Mouse (Mus musculus) heart, postnatal 0 days (tissue): Measurements from ENCODE around the gene Ccdc155. TPM values are rescaled to one million over a fixed set of nuclear protein-coding genes. Genes with fewer than 3 reads are reported as not detected.

Experiments used
- ATAC-seq: fragments of 200-750 bp; cut with Nextera tagmentation; 2 replicates; pipeline ENCODE4 v1.8.0; 2017; ENCODE audit warnings: low read depth, moderate number of reproducible peaks, moderate library complexity; ENCODE audit not compliant: insufficient read depth
- DNase-seq: peaks from one replicate; pipeline ENCODE4 v3.0.0-alpha.2; 2016; ENCODE audit warnings: low spot score
- H3K27ac ChIP-seq: fragments of 300-500 bp; sonication (generic); 2 replicates; pipeline ENCODE4 v1.5.1; 2014; ENCODE audit warnings: low read depth, mild to moderate bottlenecking
- H3K27me3 ChIP-seq: fragments of 300-500 bp; sonication (generic); 2 replicates; pipeline ENCODE4 v1.6.1; 2014; ENCODE audit warnings: low read length, mixed read lengths; ENCODE audit not compliant: control insufficient read depth, insufficient read depth
- H3K36me3 ChIP-seq: fragments of 300-500 bp; sonication (generic); replicated peaks from 2 replicates; pipeline ENCODE4 v1.6.1; 2014; ENCODE audit warnings: low read length, mixed read lengths; ENCODE audit not compliant: control insufficient read depth, insufficient read depth
- H3K4me1 ChIP-seq: fragments of 300-500 bp; sonication (generic); 2 replicates; pipeline ENCODE4 v1.6.1; 2014; ENCODE audit warnings: antibody characterized with exemption; ENCODE audit not compliant: control insufficient read depth, insufficient read depth
- H3K4me2 ChIP-seq: fragments of 300-500 bp; sonication (generic); 2 replicates; pipeline ENCODE4 v1.6.1; 2014; ENCODE audit warnings: low read depth, mild to moderate bottlenecking, low read length, moderate library complexity
- H3K4me3 ChIP-seq: fragments of 300-500 bp; sonication (generic); 2 replicates; pipeline ENCODE4 v1.5.1; 2014; ENCODE audit warnings: low read depth, low read length
- H3K9ac ChIP-seq: fragments of 300-500 bp; sonication (generic); replicated peaks from 2 replicates; pipeline ENCODE4 v1.6.1; 2014; ENCODE audit warnings: low read depth, low read length, mixed read lengths
- H3K9me3 ChIP-seq: fragments of 300-500 bp; sonication (generic); replicated peaks from 2 replicates; pipeline ENCODE4 v1.6.1; 2016; ENCODE audit warnings: low read length; ENCODE audit not compliant: control insufficient read depth
- CTCF ChIP-seq: IDR thresholded peaks from 2 replicates; pipeline ENCODE4 v1.5.1; 2016; ENCODE audit warnings: antibody characterized with exemption, control low read depth, low read depth
- EP300 ChIP-seq: IDR thresholded peaks from 2 replicates; pipeline ENCODE4 v1.6.1; 2016; ENCODE audit warnings: antibody characterized with exemption, low read depth
- WGBS: fragments of 180-500 bp; shearing (Covaris S2); extraction: QIAGEN DNeasy Blood & Tissue Kit; methylation state at CpG from one replicate; pipeline ENCODE4 v1.1.7; 2014; 5-methylcytosine and 5-hydroxymethylcytosine counted together
- polyA plus RNA-seq: library from polyadenylated mRNA; unstranded; fragments of >200 nt; fragmentation: Nextera tagmentation; extraction: Ambion mirVana; gene quantifications from 2 replicates; pipeline ENCODE4 v1.2.1, GENCODE M21; 2015
- total RNA-seq: library from RNA; depleted of rRNA; stranded (reverse); fragments of >200 nt; gene quantifications from 2 replicates; pipeline ENCODE4 v1.2.3, GENCODE M21; 2014; ENCODE audit warnings: low replicate concordance

The Ccdc155 gene
- total and polyA plus RNA-seq, 2 experiments from 2014 or later = 0.14 TPM; not detected in 1

DNA sequence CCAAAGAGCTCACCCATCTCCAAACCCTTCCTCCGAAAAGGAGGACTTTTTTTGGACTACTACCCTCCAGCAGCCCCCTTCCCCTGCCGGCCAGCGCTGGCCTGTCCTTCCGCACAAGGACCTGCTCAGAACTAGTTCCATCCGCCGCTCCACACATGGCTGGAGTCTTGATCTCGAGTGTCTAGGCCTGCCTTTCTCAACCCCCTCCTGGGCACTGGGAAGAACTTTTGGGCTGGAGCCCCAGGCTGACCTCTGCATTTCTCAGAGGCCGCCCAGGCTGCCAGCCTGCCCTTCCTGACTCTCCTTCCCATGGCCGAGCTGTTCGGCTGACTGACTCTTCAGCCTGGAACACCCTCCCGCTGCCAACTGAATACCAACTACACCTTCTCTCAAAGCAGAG, 22.1 kb downstream of the Ccdc155 start:
- Histone ChIP-seq H3K27ac (no peak overlapping the region), H3K4me3 (peak overlapping the region; percentile 31), H3K36me3 (no peaks in the 10 kb centered on the region), H3K4me2 (peak overlapping the region; percentile 60), H3K9me3 (no peaks in the 10 kb centered on the region), H3K9ac (no peak overlapping the region), H3K4me1 (0 out of 2 replicates have a peak, but pooled peaks cover 7% of the 10 kb centered on the region), H3K27me3 (peaks cover 98% of the 10 kb centered on the region)
- 9% methylated on average over 11 of the region's 11 CpGs for WGBS
- no peak for DNase-seq
- peak; percentile 18; the same call in 1 of the 2 replicates for ATAC-seq
- TF ChIP-seq EP300 (no peak), CTCF (no peak)

DNA sequence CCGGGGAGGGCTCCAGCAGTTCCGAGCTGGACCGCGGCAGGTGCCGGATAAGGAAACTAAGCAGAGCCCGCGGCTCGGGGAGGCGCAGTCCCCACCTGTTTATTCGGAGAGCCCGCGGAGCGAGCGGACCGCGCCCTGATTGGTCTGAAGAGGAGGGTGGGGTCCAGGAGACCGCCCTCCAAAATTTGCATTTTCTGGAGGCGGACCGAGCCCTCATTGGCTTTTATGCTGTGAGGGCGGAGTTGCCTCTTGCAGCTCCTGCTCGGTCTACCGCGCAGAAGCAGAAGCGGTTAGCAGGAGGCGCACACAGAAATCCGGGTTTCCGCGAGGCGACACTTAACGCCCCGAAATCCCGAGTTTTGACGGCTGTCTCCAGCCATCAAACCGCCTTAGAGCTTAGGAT, 22.5 kb downstream of the Ccdc155 start:
- WGBS = under 1% methylated on average over 34 of the region's 34 CpGs
- Histone ChIP-seq H3K27me3 (peaks cover 99% of the 10 kb centered on the region), H3K4me3 (peak overlapping the region; percentile 31), H3K4me1 (0 out of 2 replicates have a peak, but pooled peaks cover 7% of the 10 kb centered on the region), H3K27ac (no peak overlapping the region), H3K9ac (no peak overlapping the region), H3K4me2 (peak overlapping the region; percentile 60), H3K36me3 (no peaks in the 10 kb centered on the region), H3K9me3 (no peaks in the 10 kb centered on the region)
- peak; percentile 92 for ATAC-seq
- no peak for TF ChIP-seq EP300
- no peak for TF ChIP-seq CTCF
- DNase-seq = peak; percentile 88

DNA sequence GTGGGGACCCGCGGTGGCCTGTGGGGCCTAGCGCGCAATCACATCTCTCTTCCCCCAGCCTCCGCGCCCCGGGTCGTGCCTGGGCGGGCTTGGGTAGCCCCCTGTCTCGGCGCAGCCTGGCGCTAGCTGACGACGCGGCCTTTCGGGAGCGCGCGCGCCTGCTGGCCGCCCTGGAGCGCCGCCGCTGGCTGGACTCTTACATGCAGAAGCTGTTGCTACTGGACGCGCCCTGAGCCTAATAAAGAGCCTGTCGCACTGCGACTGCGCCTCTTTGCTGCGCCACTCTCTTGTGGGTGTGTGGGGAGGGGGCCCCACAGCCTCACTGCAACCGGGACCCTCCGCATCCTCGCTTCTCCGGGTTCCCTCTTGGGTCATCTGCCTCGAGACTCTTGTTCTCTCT, 23.2 kb downstream of the Ccdc155 start:
- TF ChIP-seq CTCF (no peak), EP300 (no peak)
- ATAC-seq (no peak), DNase-seq (no peak)
- 5% methylated on average over 35 of the region's 35 CpGs for WGBS
- peak overlapping the region; percentile 31 for H3K4me3 ChIP-seq
- 0 out of 2 replicates have a peak, but pooled peaks cover 7% of the 10 kb centered on the region for H3K4me1 ChIP-seq
- H3K9me3 ChIP-seq = no peaks in the 10 kb centered on the region
- no peaks in the 10 kb centered on the region for H3K36me3 ChIP-seq
- H3K4me2 ChIP-seq = peak overlapping the region; percentile 60
- peaks cover 99% of the 10 kb centered on the region for H3K27me3 ChIP-seq
- H3K27ac ChIP-seq = no peak overlapping the region
- H3K9ac ChIP-seq = no peak overlapping the region

DNA sequence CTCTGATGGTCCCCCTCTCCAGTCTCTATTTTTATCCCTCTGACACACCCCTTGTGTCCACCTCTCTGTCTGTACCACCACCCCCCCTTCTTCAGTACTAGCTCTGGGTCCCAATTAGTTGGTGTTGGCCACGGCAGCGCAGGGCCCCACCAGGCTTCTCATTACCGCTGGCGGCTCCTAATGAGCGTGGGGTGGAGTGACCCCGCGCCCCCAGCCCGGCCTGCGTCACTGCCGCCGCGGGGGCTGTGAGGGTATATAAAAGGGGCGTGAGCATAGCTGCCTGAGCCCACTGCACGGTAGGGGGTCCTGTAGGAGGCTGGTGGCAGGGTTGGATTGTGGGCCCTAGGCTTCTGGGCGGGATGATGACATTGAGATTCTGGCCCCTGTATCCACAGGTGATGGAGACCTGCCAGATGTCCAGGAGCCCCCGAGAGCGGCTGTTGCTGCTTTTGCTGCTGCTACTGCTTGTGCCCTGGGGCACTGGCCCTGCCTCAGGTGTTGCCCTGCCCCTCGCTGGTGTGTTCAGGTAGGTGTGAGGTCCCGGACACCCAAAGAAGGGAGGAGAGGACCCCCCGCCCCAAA, 23.7 kb downstream of the Ccdc155 start, which contains the start of gene Pth2:
TSS of gene Pth2 (plus strand) at position 100 of the 582 bp plus-strand sequence.
- ATAC-seq (no peak), DNase-seq (no peak)
- TF ChIP-seq EP300 = no peak
- no peak for TF ChIP-seq CTCF
- Histone ChIP-seq H3K27me3 (peaks cover 100% of the 10 kb centered on the region), H3K36me3 (no peaks in the 10 kb centered on the region), H3K27ac (no peak within 1 kb of the TSS), H3K9ac (no peak within 1 kb of the TSS), H3K9me3 (no peaks in the 10 kb centered on the region), H3K4me3 (peak within 1 kb of the TSS; percentile 31), H3K4me2 (peak within 1 kb of the TSS; percentile 60), H3K4me1 (0 out of 2 replicates have a peak, but pooled peaks cover 7% of the 10 kb centered on the region)
- WGBS = 24% methylated on average over 20 of the region's 20 CpGs

DNA sequence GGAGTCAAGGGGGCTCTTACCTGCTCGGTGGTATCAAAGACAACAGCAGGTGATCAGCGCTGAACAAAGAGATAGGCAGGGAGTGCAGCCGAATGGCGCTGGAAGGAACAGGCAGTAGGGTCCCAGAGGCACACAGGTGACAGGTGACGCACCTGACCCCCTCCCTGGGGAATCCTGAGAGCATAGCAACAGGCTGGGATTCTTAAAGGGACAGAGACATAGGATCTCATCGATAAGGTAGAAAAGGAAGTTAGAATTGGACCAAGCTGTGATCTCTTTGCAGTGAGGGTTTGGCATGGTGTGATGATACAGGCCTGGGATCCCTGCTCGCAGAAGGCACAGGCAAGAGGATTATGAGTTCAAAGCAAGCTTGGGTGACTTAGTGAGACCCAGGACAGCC, 25.2 kb downstream of the Ccdc155 start, which contains the start of gene Gfy:
TSS of gene Gfy (minus strand) at position 101 of the 400 bp plus-strand sequence.
- peaks cover 100% of the 10 kb centered on the region for H3K27me3 ChIP-seq
- no peak within 1 kb of the TSS for H3K27ac ChIP-seq
- WGBS = 37% methylated on average over 7 of the region's 7 CpGs
- DNase-seq (no peak), ATAC-seq (no peak)
- H3K36me3 ChIP-seq = no peaks in the 10 kb centered on the region
- no peaks in the 10 kb centered on the region for H3K9me3 ChIP-seq
- H3K4me3 ChIP-seq = no peak within 1 kb of the TSS
- no peak within 1 kb of the TSS for H3K9ac ChIP-seq
- H3K4me2 ChIP-seq = no peak within 1 kb of the TSS
- TF ChIP-seq CTCF = no peak
- no peak for TF ChIP-seq EP300
- 0 out of 2 replicates have a peak, but pooled peaks cover 7% of the 10 kb centered on the region for H3K4me1 ChIP-seq

DNA sequence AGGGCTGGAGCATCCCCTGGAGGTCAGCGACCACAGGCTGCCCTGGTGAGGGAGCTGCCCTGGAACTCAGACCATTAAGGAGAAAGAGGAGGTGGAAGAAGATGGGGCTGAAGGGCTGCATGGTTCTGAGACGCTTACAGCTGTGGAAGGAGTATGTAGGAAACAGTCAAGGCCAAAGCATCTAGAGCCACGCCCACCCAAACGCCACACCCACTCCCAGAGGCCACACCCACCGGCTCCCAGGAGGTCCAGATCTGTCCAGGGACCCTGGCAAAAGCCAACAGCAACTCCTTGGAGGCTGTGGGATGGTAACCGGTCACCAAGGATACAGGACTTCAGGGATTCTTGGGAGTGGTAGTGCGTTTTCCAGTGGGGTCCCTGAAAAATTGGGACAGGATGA, 26.1 kb downstream of the Ccdc155 start:
- ATAC-seq = no peak
- 22% methylated on average over 7 of the region's 7 CpGs for WGBS
- no peak for TF ChIP-seq CTCF
- TF ChIP-seq EP300 = no peak
- Histone ChIP-seq H3K4me2 (no peak overlapping the region), H3K27me3 (peaks cover 97% of the 10 kb centered on the region), H3K36me3 (no peaks in the 10 kb centered on the region), H3K9me3 (no peaks in the 10 kb centered on the region), H3K4me3 (no peak overlapping the region), H3K9ac (no peak overlapping the region), H3K27ac (no peak overlapping the region), H3K4me1 (0 out of 2 replicates have a peak, but pooled peaks cover 7% of the 10 kb centered on the region)
- no peak for DNase-seq
